Mouse (Mus musculus) olfactory bulb, adult 2 months (tissue): ENCODE data around the gene Ifit1bl2.

Experiments used
- CTCF ChIP-seq: fragments of 200-500 bp; IDR thresholded peaks from 2 replicates; pipeline ENCODE4 v1.5.1; 2012; ENCODE audit warnings: low read depth, mild to moderate bottlenecking, low read length, moderate library complexity; ENCODE audit not compliant: insufficient read depth
- POLR2A ChIP-seq: fragments of 200-500 bp; IDR thresholded peaks from 2 replicates; pipeline ENCODE4 v1.6.1; 2012; ENCODE audit warnings: mild to moderate bottlenecking, low read depth, low read length, moderate library complexity; ENCODE audit not compliant: insufficient read depth

DNA sequence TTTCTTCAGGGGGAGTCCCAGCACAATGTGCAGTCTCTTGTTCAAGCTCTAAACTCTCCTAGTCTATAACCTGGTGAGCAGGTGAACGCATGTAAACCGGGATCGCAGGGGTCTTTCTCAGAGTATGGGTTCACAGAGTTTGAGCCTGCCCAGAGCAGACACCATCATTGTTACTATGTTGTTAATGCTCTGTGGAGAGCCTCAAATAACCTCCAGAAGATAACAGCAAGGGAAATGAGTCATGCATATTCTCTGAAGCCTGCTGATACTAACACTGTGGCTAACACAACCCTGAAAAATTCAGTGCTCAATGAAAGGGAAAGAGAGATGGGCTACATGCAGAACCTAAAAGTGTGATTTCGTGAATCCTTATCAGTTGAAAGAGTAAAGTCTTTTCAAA is 37.9 kb upstream of the Ifit1bl2 start:
- TF ChIP-seq CTCF (no peak), POLR2A (no peak)
